Mouse (Mus musculus) forebrain, embryonic 11.5 days (tissue): ENCODE measurements around the gene Slc9b2. TPM values are rescaled to one million over a fixed set of nuclear protein-coding genes. Genes with fewer than 3 reads are reported as not detected.

Experiments used
- ATAC-seq: fragments of 200-750 bp; cut with Nextera tagmentation; replicated peaks from 2 replicates; pipeline ENCODE4 v1.8.0; 2017; ENCODE audit warnings: moderate TSS enrichment; ENCODE audit not compliant: low FRiP score
- DNase-seq: peaks from one replicate; pipeline ENCODE4 v3.0.0-alpha.2; 2017; ENCODE audit warnings: low spot score
- H3K27ac ChIP-seq: fragments of 300-500 bp; sonication (generic); 2 replicates; pipeline ENCODE4 v1.5.1; 2014; ENCODE audit warnings: low read depth, low read length
- H3K27me3 ChIP-seq: fragments of 300-500 bp; sonication (generic); 2 replicates; pipeline ENCODE4 v1.6.1; 2014; ENCODE audit warnings: mild to moderate bottlenecking, low read length, mixed read lengths; ENCODE audit not compliant: control insufficient read depth, insufficient read depth
- H3K36me3 ChIP-seq: fragments of 300-500 bp; sonication (generic); 2 replicates; pipeline ENCODE4 v1.6.1; 2014; ENCODE audit warnings: mild to moderate bottlenecking, low read length, moderate library complexity, mixed read lengths; ENCODE audit not compliant: control insufficient read depth, insufficient read depth
- H3K4me1 ChIP-seq: fragments of 300-500 bp; sonication (generic); replicated peaks from 2 replicates; pipeline ENCODE4 v1.6.1; 2014; ENCODE audit warnings: low read length, mixed read lengths; ENCODE audit not compliant: control insufficient read depth, insufficient read depth
- H3K4me2 ChIP-seq: fragments of 300-500 bp; sonication (generic); 2 replicates; pipeline ENCODE4 v1.6.1; 2014; ENCODE audit warnings: low read depth, mild to moderate bottlenecking, low read length, moderate library complexity, mixed read lengths; ENCODE audit not compliant: severe bottlenecking
- H3K4me3 ChIP-seq: fragments of 300-500 bp; sonication (generic); 2 replicates; pipeline ENCODE4 v1.5.1; 2014; ENCODE audit warnings: low read depth, low read length
- H3K9ac ChIP-seq: fragments of 300-500 bp; sonication (generic); 2 replicates; pipeline ENCODE4 v1.6.1; 2014; ENCODE audit warnings: low read length
- H3K9me3 ChIP-seq: fragments of 300-500 bp; sonication (generic); 2 replicates; pipeline ENCODE4 v1.6.1; 2016; ENCODE audit warnings: low read length, mixed read lengths; ENCODE audit not compliant: control insufficient read depth
- WGBS: fragments of 180-500 bp; shearing (Covaris S2); extraction: QIAGEN DNeasy Blood & Tissue Kit; methylation state at CpG from one replicate; pipeline ENCODE4 v1.1.7; 2014; 5-methylcytosine and 5-hydroxymethylcytosine counted together
- polyA plus RNA-seq: library from polyadenylated mRNA; unstranded; fragments of >200 nt; fragmentation: Nextera tagmentation; extraction: Ambion mirVana; gene quantifications from 2 replicates; pipeline ENCODE4 v1.2.1, GENCODE M21; 2014

Gene Slc9b2
- 6.6 and 8.1 TPM in 2 replicates for polyA plus RNA-seq

DNA sequence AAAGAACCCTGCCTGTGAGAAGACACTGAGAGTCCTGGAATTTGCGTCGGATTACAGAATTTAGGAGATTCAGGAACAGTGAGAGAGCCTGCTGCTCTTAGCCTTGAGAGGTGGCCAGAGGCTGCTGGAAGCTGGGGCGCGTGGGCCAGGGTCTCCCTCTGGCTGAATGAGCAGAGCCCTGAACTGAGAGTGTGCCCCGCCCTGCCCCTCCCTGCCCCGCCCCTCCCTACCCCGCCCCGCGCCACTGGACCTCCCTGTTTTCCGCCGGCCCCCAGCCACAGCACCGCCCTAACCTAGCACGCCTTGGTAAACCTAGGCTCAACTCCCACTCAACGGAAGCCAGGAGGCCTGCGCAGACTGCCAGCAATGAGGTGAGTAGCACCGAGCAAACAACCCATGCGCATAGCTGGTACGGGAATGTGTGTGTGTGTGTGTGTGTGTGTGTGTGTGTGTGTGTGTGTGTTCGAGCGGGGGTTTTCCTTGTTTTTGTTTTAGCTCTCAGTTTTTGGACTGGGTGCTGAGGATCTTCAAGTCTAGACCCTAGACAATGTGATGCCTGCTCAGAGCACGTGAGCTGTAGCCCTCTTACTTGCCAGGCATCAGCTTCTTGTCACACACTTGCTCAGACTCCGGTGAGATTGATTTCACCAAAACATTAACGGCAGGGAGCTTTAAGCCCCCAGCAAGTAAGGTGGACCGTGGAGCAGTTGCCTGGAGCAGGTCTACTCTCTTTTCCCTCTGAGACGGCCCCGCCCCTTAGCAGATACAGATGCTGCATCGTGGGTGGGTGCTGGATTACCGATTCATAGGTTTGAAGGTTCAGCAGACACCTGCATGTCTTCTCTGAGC is at the start of gene Slc9b2:
Gene Slc9b2 (plus strand): TSS at position 290 of the 849 bp plus-strand sequence.
- Histone ChIP-seq H3K27ac (no peak within 1 kb of the TSS), H3K36me3 (no peaks in the 10 kb centered on the region), H3K9me3 (no peaks in the 10 kb centered on the region), H3K27me3 (no peaks in the 10 kb centered on the region), H3K4me1 (peaks cover 16% of the 10 kb centered on the region), H3K4me3 (peak within 1 kb of the TSS; percentile 23), H3K4me2 (peak within 1 kb of the TSS; percentile 49), H3K9ac (peak within 1 kb of the TSS; percentile 41)
- peak; percentile 75 for DNase-seq
- 12% methylated on average over 20 of the region's 28 CpGs for WGBS
- ATAC-seq: peak; percentile 77

DNA sequence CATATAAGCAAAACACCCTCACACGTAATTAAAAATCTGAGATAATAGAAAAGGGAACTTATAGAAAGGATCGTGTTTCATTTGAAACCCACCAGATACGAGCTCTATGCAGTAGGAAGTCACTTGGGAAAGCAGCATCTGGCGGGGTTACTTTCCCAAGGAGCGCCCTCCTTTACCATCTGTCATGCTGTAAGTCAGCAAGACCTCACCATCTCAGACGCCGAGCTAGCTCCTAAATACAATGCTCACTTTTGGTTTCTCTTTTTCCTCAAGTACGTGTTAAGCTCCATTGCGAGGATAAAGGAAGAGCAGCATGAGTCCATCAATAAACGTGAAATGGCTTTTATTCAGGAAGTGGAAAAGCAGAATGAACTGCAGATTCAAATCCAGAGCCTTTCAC is 48.6 kb upstream of the Slc9b2 start:
- Histone ChIP-seq H3K27ac (no peak overlapping the region), H3K4me2 (no peak overlapping the region), H3K9ac (no peak overlapping the region), H3K27me3 (no peaks in the 10 kb centered on the region), H3K4me1 (no peaks in the 10 kb centered on the region), H3K4me3 (no peak overlapping the region), H3K9me3 (no peaks in the 10 kb centered on the region), H3K36me3 (peaks cover 19% of the 10 kb centered on the region)
- DNase-seq (no peak), ATAC-seq (no peak)
- WGBS: 87% methylated on average over 10 of the region's 10 CpGs

DNA sequence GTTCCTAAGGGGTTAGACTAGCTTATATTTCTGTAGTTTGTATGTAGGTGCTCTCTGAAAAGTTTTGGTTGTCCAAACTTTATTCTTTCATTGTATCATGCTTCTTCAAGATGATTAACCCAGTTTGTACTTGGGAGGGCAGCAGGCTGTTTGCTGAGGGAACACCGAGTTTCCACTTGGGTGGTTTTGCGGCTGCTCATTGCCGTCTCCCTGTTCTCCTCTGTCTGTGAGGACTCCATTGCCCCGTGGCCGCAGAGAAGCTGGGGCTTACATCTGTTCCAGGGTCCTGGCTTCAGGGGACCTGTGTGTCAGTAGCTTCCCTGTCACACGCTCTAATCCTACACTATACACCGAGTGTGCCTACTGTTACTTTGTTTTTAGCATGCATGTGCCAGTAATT is 47.3 kb upstream of the Slc9b2 start:
- no peak overlapping the region for H3K4me3 ChIP-seq
- WGBS: 91% methylated on average over 7 of the region's 7 CpGs

DNA sequence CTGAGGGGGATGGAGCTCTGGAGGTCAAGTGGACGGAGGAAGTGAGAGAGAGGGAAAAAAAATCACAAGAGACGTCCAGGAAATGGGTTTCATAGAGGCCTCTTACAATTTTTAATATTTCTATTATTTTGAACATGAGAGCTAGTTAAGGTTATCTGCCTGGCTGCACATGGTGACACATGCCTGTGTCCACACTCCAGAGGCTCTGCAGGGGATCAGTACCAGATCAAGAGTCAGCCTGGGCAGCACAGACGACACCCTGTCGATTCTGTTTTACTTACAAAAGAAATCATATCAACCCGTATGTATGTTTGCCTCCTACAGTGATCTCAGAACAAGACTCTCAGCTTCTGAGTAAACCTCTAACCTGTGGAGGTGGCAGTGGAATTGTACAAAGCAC is 38.9 kb upstream of the Slc9b2 start:
- ATAC-seq: no peak
- H3K9ac ChIP-seq: no peak overlapping the region
- H3K36me3 ChIP-seq: peaks cover 13% of the 10 kb centered on the region; the same call in 1 of the 2 replicates
- H3K4me2 ChIP-seq: no peak overlapping the region
- no peak for DNase-seq
- no peaks in the 10 kb centered on the region for H3K4me1 ChIP-seq
- H3K4me3 ChIP-seq: no peak overlapping the region
- H3K9me3 ChIP-seq: no peaks in the 10 kb centered on the region
- H3K27ac ChIP-seq: no peak overlapping the region
- H3K27me3 ChIP-seq: no peaks in the 10 kb centered on the region
- 94% methylated on average over 5 of the region's 5 CpGs for WGBS

More for the DNA sequence above, 47.3 kb upstream of the Slc9b2 start:
- no peak overlapping the region for H3K9ac ChIP-seq
- ATAC-seq (no peak), DNase-seq (no peak)
- peaks cover 20% of the 10 kb centered on the region for H3K36me3 ChIP-seq
- no peak overlapping the region for H3K27ac ChIP-seq
- H3K4me2 ChIP-seq: no peak overlapping the region
- no peaks in the 10 kb centered on the region for H3K27me3 ChIP-seq
- no peaks in the 10 kb centered on the region for H3K4me1 ChIP-seq
- H3K9me3 ChIP-seq: no peaks in the 10 kb centered on the region

DNA sequence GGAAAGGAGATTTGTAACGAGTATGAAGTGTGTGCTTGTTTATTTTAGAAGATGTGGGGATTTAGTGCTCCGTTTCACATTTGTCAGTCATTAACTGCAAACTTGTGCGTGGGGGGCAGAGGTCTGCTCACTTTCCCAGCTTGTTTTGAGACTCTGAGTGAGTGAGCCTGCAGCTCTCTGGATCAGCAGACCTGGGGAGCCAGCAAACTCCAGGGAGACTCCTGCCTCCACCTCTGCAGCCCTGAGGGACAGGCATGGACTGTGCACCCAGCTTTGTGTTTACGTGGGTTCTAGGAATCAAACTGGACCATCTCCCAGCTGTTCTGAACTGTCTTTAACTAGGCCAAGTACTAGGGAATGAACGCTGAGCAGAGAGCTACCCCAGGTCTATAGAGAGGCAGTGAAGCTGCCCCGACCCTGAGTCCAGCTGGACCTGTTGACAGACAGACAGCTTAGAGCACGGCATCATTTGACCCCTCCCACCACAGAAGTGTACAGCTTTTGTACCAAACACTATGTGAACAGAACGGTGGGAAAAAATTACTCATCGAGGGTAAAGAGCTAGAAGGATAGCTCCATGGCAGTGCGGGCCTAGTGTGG is 38.0 kb upstream of the Slc9b2 start:
- Histone ChIP-seq H3K9me3 (no peaks in the 10 kb centered on the region), H3K27ac (no peak overlapping the region), H3K4me3 (no peak overlapping the region), H3K4me2 (no peak overlapping the region), H3K36me3 (peaks cover 10% of the 10 kb centered on the region; the same call in 1 of the 2 replicates), H3K9ac (no peak overlapping the region), H3K27me3 (no peaks in the 10 kb centered on the region), H3K4me1 (no peaks in the 10 kb centered on the region)
- DNase-seq (no peak), ATAC-seq (0 out of 2 replicates have a peak, but pooled peaks have one; percentile 31)
- WGBS: 91% methylated on average over 10 of the region's 10 CpGs

DNA sequence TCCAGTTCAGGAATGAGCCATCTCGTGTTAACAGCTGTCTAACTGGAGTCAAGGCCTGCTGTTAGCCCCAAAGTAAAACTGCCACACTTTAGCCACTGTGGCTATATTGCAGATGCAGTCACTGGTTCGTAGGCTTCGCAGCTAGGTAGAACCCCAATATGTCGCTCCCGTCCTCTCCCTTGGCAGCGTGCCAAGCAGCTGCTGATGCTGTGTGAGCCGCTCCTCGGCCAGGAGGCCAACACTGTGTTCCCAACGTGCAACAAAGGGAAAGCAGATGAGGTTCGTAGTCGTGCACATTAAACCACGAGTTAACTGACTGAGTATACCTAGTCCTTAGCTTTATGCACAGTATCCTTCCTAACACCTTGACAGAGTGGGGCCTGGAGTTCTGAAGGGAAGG is 34.9 kb upstream of the Slc9b2 start:
- peaks cover 8% of the 10 kb centered on the region; the same call in 1 of the 2 replicates for H3K36me3 ChIP-seq
- H3K27ac ChIP-seq: no peak overlapping the region
- no peak overlapping the region for H3K4me3 ChIP-seq
- no peak for ATAC-seq
- no peak overlapping the region for H3K9ac ChIP-seq
- no peak overlapping the region for H3K4me2 ChIP-seq
- no peaks in the 10 kb centered on the region for H3K27me3 ChIP-seq
- H3K9me3 ChIP-seq: no peaks in the 10 kb centered on the region
- WGBS: 91% methylated on average over 12 of the region's 12 CpGs
- no peak for DNase-seq
- no peaks in the 10 kb centered on the region for H3K4me1 ChIP-seq

DNA sequence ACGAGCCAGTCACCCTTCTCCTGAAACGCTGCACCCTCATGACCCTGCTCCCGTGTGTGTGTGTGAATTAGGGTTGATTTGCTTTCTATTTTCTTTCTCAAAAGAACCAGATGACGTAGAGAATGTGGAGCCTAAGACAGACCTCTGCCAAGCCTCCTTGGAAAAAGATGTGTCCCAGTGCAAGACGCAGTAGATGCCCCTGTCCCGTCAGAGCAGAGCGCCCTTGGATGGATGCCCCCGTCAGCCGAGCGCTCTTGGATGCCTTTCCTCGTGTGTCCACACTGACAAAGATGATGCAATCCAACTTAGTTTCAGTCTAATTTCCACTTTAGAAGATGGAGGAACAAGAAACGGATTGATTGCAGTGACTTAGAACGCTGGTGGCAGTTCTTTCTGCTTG is 34.5 kb upstream of the Slc9b2 start:
- 91% methylated on average over 13 of the region's 13 CpGs for WGBS
- Histone ChIP-seq H3K9ac (no peak overlapping the region), H3K27me3 (no peaks in the 10 kb centered on the region), H3K4me3 (no peak overlapping the region), H3K9me3 (no peaks in the 10 kb centered on the region), H3K4me1 (no peaks in the 10 kb centered on the region), H3K27ac (no peak overlapping the region), H3K4me2 (no peak overlapping the region), H3K36me3 (peaks cover 8% of the 10 kb centered on the region; the same call in 1 of the 2 replicates)
- DNase-seq (no peak), ATAC-seq (no peak)

DNA sequence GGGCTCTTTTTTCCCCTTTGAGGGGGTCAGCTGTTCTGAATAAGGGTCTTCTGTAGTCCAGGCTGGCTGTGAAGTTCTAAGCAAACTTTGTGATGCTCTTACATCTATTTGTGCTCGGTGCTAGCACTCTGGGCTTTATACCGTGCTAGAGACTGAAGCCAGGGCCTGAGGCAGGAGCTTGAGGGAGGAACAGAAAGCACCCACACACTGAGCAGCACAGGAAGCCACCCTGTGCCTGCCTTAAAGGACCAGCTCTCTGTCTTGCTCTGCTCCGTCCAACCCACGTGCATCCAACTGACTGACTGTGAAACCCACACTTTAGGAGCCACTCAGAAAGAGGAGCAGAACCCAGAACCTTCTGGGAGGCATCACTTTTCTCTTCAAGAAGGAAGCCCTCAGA is 27.3 kb upstream of the Slc9b2 start:
- no peak overlapping the region for H3K27ac ChIP-seq
- H3K9ac ChIP-seq: no peak overlapping the region; the same call in 1 of the 2 replicates

More for the DNA sequence above, 27.3 kb upstream of the Slc9b2 start:
- Histone ChIP-seq H3K9me3 (no peaks in the 10 kb centered on the region), H3K4me3 (no peak overlapping the region), H3K36me3 (no peaks in the 10 kb centered on the region), H3K27me3 (no peaks in the 10 kb centered on the region), H3K4me1 (no peaks in the 10 kb centered on the region), H3K4me2 (no peak overlapping the region)
- DNase-seq (no peak), ATAC-seq (no peak)
- 78% methylated on average over 4 of the region's 4 CpGs for WGBS
